Mouse (Mus musculus) kidney, adult 2 months (tissue): ENCODE data around the gene Ctdnep1. TPM values are rescaled to one million over a fixed set of nuclear protein-coding genes. Genes with fewer than 3 reads are reported as not detected.
"Not testable (repeated sequence)": the region's sequence is repeated elsewhere in the genome, so short reads cannot be mapped to it uniquely, and the experiment has no call there.

Experiments
- DNase-seq: peaks from one replicate; pipeline ENCODE4 v3.0.0; 2021
- H3K27ac ChIP-seq: fragments of 200-500 bp; 2 replicates; pipeline ENCODE4 v1.5.1; 2012; ENCODE audit warnings: low read depth, low read length, control low read depth, inconsistent platforms; ENCODE audit not compliant: insufficient read depth
- H3K27me3 ChIP-seq: fragments of 200-500 bp; replicated peaks from 2 replicates; pipeline ENCODE4 v1.6.1; 2012; ENCODE audit warnings: mild to moderate bottlenecking, moderate library complexity, low read length, inconsistent platforms; ENCODE audit not compliant: control insufficient read depth, insufficient read depth
- H3K36me3 ChIP-seq: fragments of 200-500 bp; 2 replicates; pipeline ENCODE4 v1.6.1; 2012; ENCODE audit warnings: mild to moderate bottlenecking, moderate library complexity, low read length, inconsistent platforms; ENCODE audit not compliant: control insufficient read depth, insufficient read depth
- H3K4me1 ChIP-seq: fragments of 200-500 bp; 2 replicates; pipeline ENCODE4 v1.6.1; 2011; ENCODE audit warnings: low read length; ENCODE audit not compliant: control insufficient read depth, insufficient read depth
- H3K4me3 ChIP-seq: fragments of 200-500 bp; 2 replicates; pipeline ENCODE4 v1.5.1; 2011; ENCODE audit warnings: mild to moderate bottlenecking, low read depth, low read length, control low read depth; ENCODE audit not compliant: insufficient read depth
- CTCF ChIP-seq: fragments of 200-500 bp; conservative IDR thresholded peaks from 2 replicates; pipeline ENCODE4 v1.5.1; 2011; ENCODE audit warnings: low read depth, mild to moderate bottlenecking, control low read depth, low read length, moderate library complexity, mixed read lengths; ENCODE audit not compliant: insufficient read depth, insufficient read length
- POLR2A ChIP-seq: fragments of 200-500 bp; IDR thresholded peaks from one replicate; pipeline ENCODE4 v1.6.1; 2011; ENCODE audit warnings: low read depth, low read length, control low read depth
- WGBS: fragments of 180-500 bp; shearing (Covaris S2); methylation state at CpG from one replicate; pipeline ENCODE4 v1.1.7; 2018; 5-methylcytosine and 5-hydroxymethylcytosine counted together
- polyA plus RNA-seq: library from polyadenylated mRNA; depleted of rRNA; stranded (reverse); fragments of >200 nt; gene quantifications from 2 replicates; pipeline ENCODE4 v1.2.3, GENCODE M21; 2012

Ctdnep1 gene
- polyA plus RNA-seq, 1 experiment, result 104 TPM

- peak; percentile 37; the same call in 1 of the 2 replicates for TF ChIP-seq CTCF
- TF ChIP-seq POLR2A, result no peak
- H3K27ac ChIP-seq, result no peak overlapping the region
- no peak overlapping the region for H3K4me3 ChIP-seq
- WGBS, result 51% methylated on average over 4 of the region's 4 CpGs
- no peaks in the 10 kb centered on the region for H3K36me3 ChIP-seq
- DNase-seq, result no peak
- H3K4me1 ChIP-seq, result 0 out of 2 replicates have a peak, but pooled peaks cover 4% of the 10 kb centered on the region
- H3K27me3 ChIP-seq, result no peaks in the 10 kb centered on the region
Measured at GRCm38 (mm10) chr11:69950807-69951459, 30.0 kb upstream of the Ctdnep1 start.

- TF ChIP-seq POLR2A (no peak), CTCF (no peak; the same call in 1 of the 2 replicates)
- no peak for DNase-seq
- Histone ChIP-seq H3K4me3 (no peak overlapping the region), H3K4me1 (0 out of 2 replicates have a peak, but pooled peaks cover 4% of the 10 kb centered on the region), H3K36me3 (no peaks in the 10 kb centered on the region), H3K27me3 (no peaks in the 10 kb centered on the region), H3K27ac (no peak overlapping the region)
- 22% methylated on average over 1 of the region's 1 CpGs for WGBS
Measured at GRCm38 (mm10) chr11:69952274-69952673, 28.7 kb upstream of the Ctdnep1 start.

- no peak for DNase-seq
- WGBS, result 41% methylated on average over 11 of the region's 11 CpGs
- Histone ChIP-seq H3K36me3 (no peaks in the 10 kb centered on the region), H3K4me1 (0 out of 2 replicates have a peak, but pooled peaks cover 4% of the 10 kb centered on the region), H3K27ac (no peak overlapping the region), H3K4me3 (no peak overlapping the region), H3K27me3 (no peaks in the 10 kb centered on the region)
- TF ChIP-seq CTCF, result no peak
- no peak for TF ChIP-seq POLR2A
Measured at GRCm38 (mm10) chr11:69953267-69953915, 27.6 kb upstream of the Ctdnep1 start.

- DNase-seq, H3K27me3 ChIP-seq, H3K4me3 ChIP-seq, H3K36me3 ChIP-seq, H3K4me1 ChIP-seq, H3K27ac ChIP-seq: not testable (repeated sequence)
- WGBS, result 69% methylated on average over 4 of the region's 4 CpGs
Measured at GRCm38 (mm10) chr11:69955618-69956017, 25.3 kb upstream of the Ctdnep1 start.

GRCm38 (mm10) chr11:69956218-69956617 lies 24.7 kb upstream of the Ctdnep1 start:
- Histone ChIP-seq H3K4me3 (no peak overlapping the region), H3K27ac (no peak overlapping the region), H3K4me1 (no peaks in the 10 kb centered on the region), H3K36me3 (no peaks in the 10 kb centered on the region), H3K27me3 (no peaks in the 10 kb centered on the region)
- no peak for DNase-seq
- WGBS, result 73% methylated on average over 1 of the region's 1 CpGs
- no peak for TF ChIP-seq POLR2A
- 0 out of 2 replicates have a peak, but pooled peaks have one; percentile 4 for TF ChIP-seq CTCF

- H3K27me3 ChIP-seq, result peaks cover 1% of the 10 kb centered on the region; the same call in 1 of the 2 replicates
- H3K4me3 ChIP-seq, result no peak overlapping the region
- H3K36me3 ChIP-seq, result no peaks in the 10 kb centered on the region
- WGBS, result 51% methylated on average over 5 of the region's 5 CpGs
- H3K4me1 ChIP-seq, result no peaks in the 10 kb centered on the region
- no peak for DNase-seq
- no peak overlapping the region for H3K27ac ChIP-seq
- TF ChIP-seq POLR2A (no peak), CTCF (peak; percentile 30)
Measured at GRCm38 (mm10) chr11:69960616-69961015, 20.3 kb upstream of the Ctdnep1 start.

GRCm38 (mm10) chr11:69961841-69962240 lies 19.1 kb upstream of the Ctdnep1 start:
- H3K27me3 ChIP-seq, result peaks cover 1% of the 10 kb centered on the region; the same call in 1 of the 2 replicates

More at GRCm38 (mm10) chr11:69961841-69962240, 19.1 kb upstream of the Ctdnep1 start:
- no peaks in the 10 kb centered on the region for H3K36me3 ChIP-seq
- TF ChIP-seq POLR2A (no peak), CTCF (no peak)
- H3K4me3 ChIP-seq, result no peak overlapping the region
- no peak overlapping the region for H3K27ac ChIP-seq
- no peak for DNase-seq
- 34% methylated on average over 5 of the region's 5 CpGs for WGBS
- peaks cover 1% of the 10 kb centered on the region; the same call in 1 of the 2 replicates for H3K4me1 ChIP-seq
